Mouse (Mus musculus): ENCODE data around the gene Lsamp.

DNA sequence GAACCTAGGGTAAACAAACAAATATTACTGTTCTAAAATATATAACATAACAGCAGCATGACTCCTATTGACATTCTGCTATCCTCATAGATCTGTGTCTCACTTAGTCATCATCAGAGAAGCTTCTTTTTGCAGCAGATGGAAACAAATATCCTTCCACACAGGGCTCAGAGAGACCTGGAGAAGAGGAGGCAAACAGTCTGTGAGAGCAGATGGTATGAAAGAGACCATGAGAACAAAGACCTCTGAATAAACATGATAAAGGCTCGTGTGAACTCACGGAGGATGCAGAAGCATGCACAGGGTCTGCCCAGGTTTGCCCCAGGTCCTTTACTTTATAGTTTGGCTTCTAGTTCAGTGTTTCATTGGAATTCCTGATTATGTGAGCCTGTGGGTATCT is 24.6 kb downstream of the Lsamp start:
- TF ChIP-seq CTCF (conservative IDR thresholded peaks at IDR 0.05 in 1 of 2, IDR thresholded peaks at IDR 0.05 in 1 of 2; ENCODE audit: low read depth in 2 of 2, low read length in 2 of 2) (no peak), POLR2A (IDR thresholded peaks at IDR 0.05; ENCODE audit: low read depth, low read length) (no peak), MAX (IDR thresholded peaks at IDR 0.05; ENCODE audit: low read length) (no peak), SMC3 (IDR thresholded peaks at IDR 0.05; ENCODE audit: low read depth, low read length) (no peak), MAFK (IDR thresholded peaks at IDR 0.05; ENCODE audit: insufficient replicate concordance, low read length) (no peak), ZMIZ1 (IDR thresholded peaks at IDR 0.05; ENCODE audit: low read depth, low read length) (no peak), HCFC1 (IDR thresholded peaks at IDR 0.05; ENCODE audit: low read depth, low read length) (no peak), ZNF384 (IDR thresholded peaks at IDR 0.05; ENCODE audit: low read depth, low read length) (no peak), NRF1 (IDR thresholded peaks at IDR 0.05; ENCODE audit: low read depth, low read length) (no peak), ZC3H11A (IDR thresholded peaks at IDR 0.05; ENCODE audit: low read depth, low read length) (no peak), RAD21 (IDR thresholded peaks at IDR 0.05; ENCODE audit: low read depth, low read length) (no peak), ELF1 (IDR thresholded peaks at IDR 0.05; ENCODE audit: low read depth, low read length) (no peak), POLR2AphosphoS2 (IDR thresholded peaks at IDR 0.05; ENCODE audit: low read depth, low read length) (no peak), EP300 (IDR thresholded peaks at IDR 0.05; ENCODE audit: low read length) (no peak)
